Mouse (Mus musculus) Patski (cell line): ENCODE data around the gene Polrmt. TPM values are rescaled to one million over a fixed set of nuclear protein-coding genes. Genes with fewer than 3 reads are reported as not detected.

Experiments used
- ATAC-seq: fragments of 100-300 bp; one replicate; pipeline ENCODE4 v1.8.0; 2021
- CTCF ChIA-PET: fragments of 350-600 bp; sonication (Branson Sonifier 250); formaldehyde crosslinking; loops from one replicate; lab custom pipeline; 2022; ENCODE audit warnings: inconsistent platforms; lab: Charles Lee
- POLR2A ChIA-PET: fragments of 350-600 bp; sonication (Branson Sonifier 250); formaldehyde crosslinking; loops from one replicate; lab custom pipeline; 2022; ENCODE audit warnings: antibody characterized with exemption, inconsistent platforms; lab: Charles Lee
- DNase-seq: peaks from one replicate; pipeline ENCODE4 v3.0.0-alpha.2; 2011; ENCODE audit warnings: low read depth, low spot score
- H3K27me3 ChIP-seq: fragments of 371-371 bp; one replicate; pipeline ENCODE4 v1.5.1; 2021
- CTCF ChIP-seq: fragments of 100-300 bp; IDR thresholded peaks from one replicate; pipeline ENCODE4 v1.5.1; 2021
- in situ Hi-C: fragments of 300-500 bp; cut with MboI; formaldehyde crosslinking; loops from 3 replicates; pipeline ENCODE4 v1.11.1; 2018; ENCODE audit warnings: low pct_unique_long_range_greater_than_20kb, mixed read lengths
- polyA plus RNA-seq: library from polyadenylated mRNA; unstranded; gene quantifications from one replicate; pipeline ENCODE4 v1.2.3, GENCODE M21; 2021

Gene Polrmt
- polyA plus RNA-seq, 1 experiment from 2014 or later = 44.6 TPM

GRCm38 (mm10) chr10:79695231-79696128 is 50.9 kb downstream of the Polrmt start:
- DNase-seq (no peak), ATAC-seq (no peak)
- ChIA-PET CTCF (interaction anchor here (1.0 to 3.1 kb wide), 3 partner anchors 9 to 10 kb away, joined by 3 to 15 read pairs (median 7); partner anchors contain the start of gene Bsg), POLR2A (interaction anchor here (0.9 kb wide), 1 partner anchor 10 kb away, joined by 5 read pairs; no protein-coding TSS in a partner anchor)
- no peaks in the 10 kb centered on the region for H3K27me3 ChIP-seq
- in situ Hi-C loops = loop anchor here (10.0 kb wide), 1 partner anchor 89 kb away; no protein-coding TSS in a partner anchor
- TF ChIP-seq CTCF = no peak

- in situ Hi-C loops = loop anchor here (10.0 kb wide), 1 partner anchor 90 kb away; no protein-coding TSS in a partner anchor
- DNase-seq = no peak
These were observed 52.1 kb downstream of the Polrmt start for GRCm38 (mm10) chr10:79694379-79694655.

GRCm38 (mm10) chr10:79693580-79694378 is 52.6 kb downstream of the Polrmt start:
- ChIA-PET CTCF (interaction anchor here (1.8 to 3.1 kb wide), 2 partner anchors 8 to 11 kb away, joined by 7 to 15 read pairs; partner anchors contain the start of gene Bsg), POLR2A (no interaction called here)
- TF ChIP-seq CTCF = no peak
- in situ Hi-C loops = loop anchor here (10.0 kb wide), 1 partner anchor 91 kb away; no protein-coding TSS in a partner anchor
- no peak for DNase-seq
- ATAC-seq = no peak
- H3K27me3 ChIP-seq = no peaks in the 10 kb centered on the region

More at GRCm38 (mm10) chr10:79694379-79694655, 52.1 kb downstream of the Polrmt start:
- H3K27me3 ChIP-seq = no peaks in the 10 kb centered on the region
- no peak for ATAC-seq
- ChIA-PET POLR2A (no interaction called here), CTCF (interaction anchor here (1.8 to 3.1 kb wide), 2 partner anchors 8 to 11 kb away, joined by 7 to 15 read pairs; partner anchors contain the start of gene Bsg)
- TF ChIP-seq CTCF = no peak

- DNase-seq (no peak), ATAC-seq (no peak)
- no peaks in the 10 kb centered on the region for H3K27me3 ChIP-seq
- ChIA-PET CTCF (interaction anchor here (3.1 kb wide), 1 partner anchor 13 kb away, joined by 15 read pairs; the partner anchor contains the start of gene Bsg), POLR2A (no interaction called here)
- in situ Hi-C loops = loop anchor here (10.0 kb wide), 1 partner anchor 93 kb away; no protein-coding TSS in a partner anchor
- no peak for TF ChIP-seq CTCF
These were observed 54.3 kb downstream of the Polrmt start for GRCm38 (mm10) chr10:79691986-79692548.

GRCm38 (mm10) chr10:79689178-79689577 is 57.2 kb downstream of the Polrmt start:
- H3K27me3 ChIP-seq = no peaks in the 10 kb centered on the region
- ATAC-seq (no peak), DNase-seq (no peak)
- no peak for TF ChIP-seq CTCF
- ChIA-PET CTCF (no interaction called here), POLR2A (interaction anchor here (1.1 kb wide), 1 partner anchor 12 kb away, joined by 6 read pairs; no protein-coding TSS in a partner anchor)
- in situ Hi-C loops = no loop called here

GRCm38 (mm10) chr10:79688720-79689119 is 57.7 kb downstream of the Polrmt start, which contains the start of gene Gzmm:
Gzmm (plus strand) TSS chr10:79689020.
- TF ChIP-seq CTCF = no peak
- in situ Hi-C loops = no loop called here
- POLR2A ChIA-PET = interaction anchor here (1.1 kb wide), 1 partner anchor 12 kb away, joined by 6 read pairs; no protein-coding TSS in a partner anchor
- CTCF ChIA-PET = no interaction called here
- no peak for DNase-seq
- ATAC-seq = no peak
- no peaks in the 10 kb centered on the region for H3K27me3 ChIP-seq

- TF ChIP-seq CTCF = no peak
- in situ Hi-C loops = no loop called here
- ChIA-PET CTCF (no interaction called here), POLR2A (interaction anchor here (0.6 to 0.7 kb wide), 2 partner anchors 16 to 1249 kb away, joined by 5 to 6 read pairs; no protein-coding TSS in a partner anchor)
- no peak for ATAC-seq
- no peaks in the 10 kb centered on the region for H3K27me3 ChIP-seq
- no peak for DNase-seq
These were observed 58.9 kb downstream of the Polrmt start for GRCm38 (mm10) chr10:79687513-79687912.

- in situ Hi-C loops = no loop called here
- no peaks in the 10 kb centered on the region for H3K27me3 ChIP-seq
- no peak for DNase-seq
- CTCF ChIA-PET = interaction anchor here (1.6 kb wide), 1 partner anchor 8 kb away, joined by 7 read pairs; no protein-coding TSS in a partner anchor
- no peak for ATAC-seq
- no peak for TF ChIP-seq CTCF
- POLR2A ChIA-PET = interaction anchor here (0.6 kb wide), 1 partner anchor 17 kb away, joined by 6 read pairs; no protein-coding TSS in a partner anchor
These were observed 59.7 kb downstream of the Polrmt start for GRCm38 (mm10) chr10:79686691-79687090.

- ATAC-seq = no peak
- POLR2A ChIA-PET = interaction anchor here (0.9 to 1.3 kb wide), 2 partner anchors 9 to 12 kb away, joined by 3 to 5 read pairs; no protein-coding TSS in a partner anchor
These were observed 60.2 kb downstream of the Polrmt start for GRCm38 (mm10) chr10:79686219-79686618.

More at GRCm38 (mm10) chr10:79686219-79686618, 60.2 kb downstream of the Polrmt start:
- in situ Hi-C loops = no loop called here
- no peaks in the 10 kb centered on the region for H3K27me3 ChIP-seq
- CTCF ChIA-PET = interaction anchor here (1.6 kb wide), 1 partner anchor 9 kb away, joined by 7 read pairs; no protein-coding TSS in a partner anchor
- TF ChIP-seq CTCF = no peak
- no peak for DNase-seq

Other genes starting within 250 kb of the Polrmt start
- 48.1 TPM for gene Plpp2, start 212.8 kb downstream of the Polrmt start, polyA plus RNA-seq
- gene Mier2, start 191.4 kb downstream of the Polrmt start, polyA plus RNA-seq = 38.6 TPM
- not detected for gene Theg, start 159.2 kb downstream of the Polrmt start, polyA plus RNA-seq
- not detected for gene C2cd4c, start 132.6 kb downstream of the Polrmt start, polyA plus RNA-seq
- gene Shc2, start 108.7 kb downstream of the Polrmt start, polyA plus RNA-seq = 0.04 TPM
- gene Odf3l2, start 100.8 kb downstream of the Polrmt start, polyA plus RNA-seq = not detected
- gene Madcam1, start 82.0 kb downstream of the Polrmt start, polyA plus RNA-seq = not detected
- 62.4 TPM for gene Tpgs1, start 77.2 kb downstream of the Polrmt start, polyA plus RNA-seq
- 72.2 TPM for gene Cdc34, start 64.4 kb downstream of the Polrmt start, polyA plus RNA-seq
- gene Gzmm, start 57.6 kb downstream of the Polrmt start, polyA plus RNA-seq = 0.47 TPM
- gene Bsg, start 42.1 kb downstream of the Polrmt start, polyA plus RNA-seq = 1,052 TPM
- 15.4 TPM for gene Hcn2, start 29.9 kb downstream of the Polrmt start, polyA plus RNA-seq
- 0.63 TPM for gene Fgf22, start 8.5 kb upstream of the Polrmt start, polyA plus RNA-seq
- gene Rnf126, start 20.4 kb upstream of the Polrmt start, polyA plus RNA-seq = 58.5 TPM
- gene Fstl3, start 30.7 kb upstream of the Polrmt start, polyA plus RNA-seq = 2.3 TPM
- gene Prss57, start 44.4 kb upstream of the Polrmt start, polyA plus RNA-seq = not detected
- gene Palm, start 47.0 kb upstream of the Polrmt start, polyA plus RNA-seq = 141 TPM
- gene Misp, start 74.4 kb upstream of the Polrmt start, polyA plus RNA-seq = 0.17 TPM
- gene Ptbp1, start 107.8 kb upstream of the Polrmt start, polyA plus RNA-seq = 349 TPM
- 7.5 TPM for gene Prtn3, start 127.9 kb upstream of the Polrmt start, polyA plus RNA-seq
- 34.6 TPM for gene Plppr3, start 128.1 kb upstream of the Polrmt start, polyA plus RNA-seq
- not detected for gene Elane, start 139.7 kb upstream of the Polrmt start, polyA plus RNA-seq
- not detected for gene Cfd, start 144.3 kb upstream of the Polrmt start, polyA plus RNA-seq
- 27.1 TPM for gene Med16, start 162.3 kb upstream of the Polrmt start, polyA plus RNA-seq
- gene Gm26602, start 164.3 kb upstream of the Polrmt start, polyA plus RNA-seq = not detected
- gene Kiss1r, start 170.4 kb upstream of the Polrmt start, polyA plus RNA-seq = 2.1 TPM
- gene R3hdm4, start 174.6 kb upstream of the Polrmt start, polyA plus RNA-seq = 101 TPM
- gene Arid3a, start 180.5 kb upstream of the Polrmt start, polyA plus RNA-seq = 5.9 TPM
- 45.4 TPM for gene Wdr18, start 213.6 kb upstream of the Polrmt start, polyA plus RNA-seq
- 0.54 TPM for gene Grin3b, start 224.1 kb upstream of the Polrmt start, polyA plus RNA-seq
- 145 TPM for gene Tmem259, start 237.7 kb upstream of the Polrmt start, polyA plus RNA-seq
- 393 TPM for gene Cnn2, start 242.0 kb upstream of the Polrmt start, polyA plus RNA-seq
- gene Abca7, start 249.9 kb upstream of the Polrmt start, polyA plus RNA-seq = 19.9 TPM